Mouse (Mus musculus): Measurements from ENCODE around the gene Abcc4. TPM values are rescaled to one million over a fixed set of nuclear protein-coding genes. Genes with fewer than 3 reads are reported as not detected.
A peak's percentile ranks its signal among the peaks of the same experiment; 100 is the strongest.
"Not testable (repeated sequence)": the region's sequence is repeated elsewhere in the genome, so short reads cannot be mapped to it uniquely, and the experiment has no call there.

Gene Abcc4
- polyA plus RNA-seq, 1 experiment from 2014 or later, result 2.2 TPM

- Histone ChIP-seq H3K9ac (no peak overlapping the region), H3K27me3 (replicated peaks) (no peaks in the 10 kb centered on the region), H3K4me2 (no peak overlapping the region), H3K36me3 (no peaks in the 10 kb centered on the region), H3K27ac (ENCODE audit: poor library complexity, severe bottlenecking) (no peak overlapping the region), H3K4me3 (no peak overlapping the region), H3K9me3 (replicated peaks) (no peaks in the 10 kb centered on the region; the same call in 1 of the 2 replicates), H3K4me1 (replicated peaks) (peaks cover 12% of the 10 kb centered on the region; the same call in 1 of the 2 replicates)
- ATAC-seq (ENCODE audit: insufficient number of reproducible peaks, low FRiP score), result no peak
- WGBS, result 85% methylated on average over 9 of the region's 9 CpGs
These were observed 163.1 kb downstream of the Abcc4 start for GRCm38 (mm10) chr14:118542947-118543346.

GRCm38 (mm10) chr14:118531539-118531938 is 174.5 kb downstream of the Abcc4 start:
- no peak overlapping the region for H3K27ac ChIP-seq (ENCODE audit: poor library complexity, severe bottlenecking)
- no peak overlapping the region for H3K9ac ChIP-seq
- H3K9me3 ChIP-seq (replicated peaks), result no peaks in the 10 kb centered on the region
- ATAC-seq (ENCODE audit: insufficient number of reproducible peaks, low FRiP score), result no peak
- no peak overlapping the region for H3K4me3 ChIP-seq
- H3K36me3 ChIP-seq, result no peaks in the 10 kb centered on the region
- H3K27me3 ChIP-seq (replicated peaks), result no peaks in the 10 kb centered on the region
- H3K4me1 ChIP-seq (replicated peaks), result no peaks in the 10 kb centered on the region
- H3K4me2 ChIP-seq, result no peak overlapping the region
- 77% methylated on average over 3 of the region's 3 CpGs for WGBS

- no peak overlapping the region for H3K4me3 ChIP-seq
- H3K36me3 ChIP-seq, result no peaks in the 10 kb centered on the region
- no peaks in the 10 kb centered on the region for H3K4me1 ChIP-seq (replicated peaks)
- H3K4me2 ChIP-seq, result no peak overlapping the region
- H3K9ac ChIP-seq, result no peak overlapping the region
- H3K27me3 ChIP-seq (replicated peaks), result no peaks in the 10 kb centered on the region
- no peak overlapping the region for H3K27ac ChIP-seq (ENCODE audit: poor library complexity, severe bottlenecking)
- ATAC-seq (ENCODE audit: insufficient number of reproducible peaks, low FRiP score), result no peak
- WGBS, result 67% methylated on average over 9 of the region's 9 CpGs
- no peaks in the 10 kb centered on the region for H3K9me3 ChIP-seq (replicated peaks)
These were observed 191.6 kb downstream of the Abcc4 start for GRCm38 (mm10) chr14:118514280-118515031.

GRCm38 (mm10) chr14:118511715-118512114 is 194.3 kb downstream of the Abcc4 start:
- H3K27ac ChIP-seq (ENCODE audit: poor library complexity, severe bottlenecking); H3K4me3 ChIP-seq; H3K9me3 ChIP-seq (replicated peaks); ATAC-seq (ENCODE audit: insufficient number of reproducible peaks, low FRiP score); H3K4me2 ChIP-seq; H3K36me3 ChIP-seq; H3K27me3 ChIP-seq (replicated peaks); H3K9ac ChIP-seq; H3K4me1 ChIP-seq (replicated peaks): not testable (repeated sequence)
- WGBS, result 91% methylated on average over 6 of the region's 6 CpGs

- ATAC-seq (ENCODE audit: insufficient number of reproducible peaks, low FRiP score), result no peak
- Histone ChIP-seq H3K27ac (ENCODE audit: poor library complexity, severe bottlenecking) (no peak overlapping the region), H3K9ac (no peak overlapping the region), H3K4me1 (replicated peaks) (peaks cover 4% of the 10 kb centered on the region), H3K4me3 (no peak overlapping the region), H3K9me3 (replicated peaks) (no peaks in the 10 kb centered on the region), H3K4me2 (no peak overlapping the region), H3K27me3 (replicated peaks) (no peaks in the 10 kb centered on the region), H3K36me3 (no peaks in the 10 kb centered on the region)
- 74% methylated on average over 2 of the region's 2 CpGs for WGBS
These were observed 195.2 kb downstream of the Abcc4 start for GRCm38 (mm10) chr14:118510793-118511192.

GRCm38 (mm10) chr14:118510216-118510615 is 195.8 kb downstream of the Abcc4 start:
- H3K4me3 ChIP-seq, result no peak overlapping the region
- no peak overlapping the region for H3K27ac ChIP-seq (ENCODE audit: poor library complexity, severe bottlenecking)
- H3K27me3 ChIP-seq (replicated peaks), result no peaks in the 10 kb centered on the region
- H3K36me3 ChIP-seq, result no peaks in the 10 kb centered on the region
- WGBS, result 84% methylated on average over 5 of the region's 5 CpGs
- no peak overlapping the region for H3K9ac ChIP-seq
- no peaks in the 10 kb centered on the region for H3K9me3 ChIP-seq (replicated peaks)
- H3K4me1 ChIP-seq (replicated peaks), result peaks cover 4% of the 10 kb centered on the region
- no peak overlapping the region for H3K4me2 ChIP-seq
- ATAC-seq (ENCODE audit: insufficient number of reproducible peaks, low FRiP score), result no peak

GRCm38 (mm10) chr14:118507829-118508228 is 198.2 kb downstream of the Abcc4 start:
- H3K9me3 ChIP-seq (replicated peaks), result no peaks in the 10 kb centered on the region
- no peak overlapping the region for H3K4me3 ChIP-seq
- no peaks in the 10 kb centered on the region for H3K36me3 ChIP-seq
- H3K27ac ChIP-seq (ENCODE audit: poor library complexity, severe bottlenecking), result no peak overlapping the region
- H3K4me2 ChIP-seq, result no peak overlapping the region
- no peak overlapping the region for H3K9ac ChIP-seq
- WGBS, result 82% methylated on average over 14 of the region's 14 CpGs
- H3K27me3 ChIP-seq (replicated peaks), result no peaks in the 10 kb centered on the region
- ATAC-seq (ENCODE audit: insufficient number of reproducible peaks, low FRiP score), result no peak
- peaks cover 4% of the 10 kb centered on the region for H3K4me1 ChIP-seq (replicated peaks)

- H3K9ac ChIP-seq, result no peak overlapping the region
- no peaks in the 10 kb centered on the region for H3K36me3 ChIP-seq
- H3K27ac ChIP-seq (ENCODE audit: poor library complexity, severe bottlenecking), result no peak overlapping the region
- no peaks in the 10 kb centered on the region for H3K27me3 ChIP-seq (replicated peaks)
- H3K9me3 ChIP-seq (replicated peaks), result no peaks in the 10 kb centered on the region
- H3K4me3 ChIP-seq, result no peak overlapping the region
- 55% methylated on average over 14 of the region's 14 CpGs for WGBS
- H3K4me2 ChIP-seq, result peak overlapping the region; percentile 12; the same call in 1 of the 2 replicates
- 0 out of 2 replicates have a peak, but pooled peaks have one; percentile 25 for ATAC-seq (ENCODE audit: insufficient number of reproducible peaks, low FRiP score)
- H3K4me1 ChIP-seq (replicated peaks), result peaks cover 4% of the 10 kb centered on the region
These were observed 199.3 kb downstream of the Abcc4 start for GRCm38 (mm10) chr14:118506591-118507146.

GRCm38 (mm10) chr14:118496767-118497166 is 209.3 kb downstream of the Abcc4 start:
- peaks cover 5% of the 10 kb centered on the region; the same call in 1 of the 2 replicates for H3K9me3 ChIP-seq (replicated peaks)
- H3K4me1 ChIP-seq (replicated peaks), result no peaks in the 10 kb centered on the region
- H3K9ac ChIP-seq, result no peak overlapping the region
- no peaks in the 10 kb centered on the region for H3K36me3 ChIP-seq
- no peak overlapping the region for H3K27ac ChIP-seq (ENCODE audit: poor library complexity, severe bottlenecking)
- H3K4me2 ChIP-seq, result no peak overlapping the region
- ATAC-seq (ENCODE audit: insufficient number of reproducible peaks, low FRiP score), result no peak
- H3K27me3 ChIP-seq (replicated peaks), result no peaks in the 10 kb centered on the region
- WGBS, result 75% methylated on average over 2 of the region's 2 CpGs
- H3K4me3 ChIP-seq, result no peak overlapping the region

GRCm38 (mm10) chr14:118495458-118495857 is 210.6 kb downstream of the Abcc4 start:
- no peak for ATAC-seq (ENCODE audit: insufficient number of reproducible peaks, low FRiP score)
- H3K36me3 ChIP-seq, result no peaks in the 10 kb centered on the region
- no peaks in the 10 kb centered on the region for H3K4me1 ChIP-seq (replicated peaks)
- peaks cover 5% of the 10 kb centered on the region; the same call in 1 of the 2 replicates for H3K9me3 ChIP-seq (replicated peaks)
- no peak overlapping the region for H3K27ac ChIP-seq (ENCODE audit: poor library complexity, severe bottlenecking)
- no peak overlapping the region for H3K4me2 ChIP-seq
- no peak overlapping the region for H3K4me3 ChIP-seq
- no peaks in the 10 kb centered on the region for H3K27me3 ChIP-seq (replicated peaks)
- H3K9ac ChIP-seq, result no peak overlapping the region
- 68% methylated on average over 2 of the region's 2 CpGs for WGBS

GRCm38 (mm10) chr14:118491708-118492107 is 214.3 kb downstream of the Abcc4 start:
- WGBS, result 85% methylated on average over 6 of the region's 6 CpGs
- H3K4me1 ChIP-seq (replicated peaks), result no peaks in the 10 kb centered on the region
- H3K27ac ChIP-seq (ENCODE audit: poor library complexity, severe bottlenecking), result no peak overlapping the region
- H3K36me3 ChIP-seq, result no peaks in the 10 kb centered on the region
- no peak for ATAC-seq (ENCODE audit: insufficient number of reproducible peaks, low FRiP score)
- H3K9me3 ChIP-seq (replicated peaks), result peaks cover under 1% of the 10 kb centered on the region; the same call in 1 of the 2 replicates
- H3K4me2 ChIP-seq, result no peak overlapping the region
- no peaks in the 10 kb centered on the region for H3K27me3 ChIP-seq (replicated peaks)
- H3K9ac ChIP-seq, result no peak overlapping the region
- H3K4me3 ChIP-seq, result no peak overlapping the region
